Mouse (Mus musculus) R1 (cell line): ENCODE results near the gene Rp2.
"Not testable (repeated sequence)": the region's sequence is repeated elsewhere in the genome, so short reads cannot be mapped to it uniquely, and the experiment has no call there.

Experiments used
- DNase-seq: peaks from one replicate; pipeline ENCODE4 v3.0.0-alpha.2; 2018; ENCODE audit warnings: low read depth, low spot score

The Rp2 gene

DNA sequence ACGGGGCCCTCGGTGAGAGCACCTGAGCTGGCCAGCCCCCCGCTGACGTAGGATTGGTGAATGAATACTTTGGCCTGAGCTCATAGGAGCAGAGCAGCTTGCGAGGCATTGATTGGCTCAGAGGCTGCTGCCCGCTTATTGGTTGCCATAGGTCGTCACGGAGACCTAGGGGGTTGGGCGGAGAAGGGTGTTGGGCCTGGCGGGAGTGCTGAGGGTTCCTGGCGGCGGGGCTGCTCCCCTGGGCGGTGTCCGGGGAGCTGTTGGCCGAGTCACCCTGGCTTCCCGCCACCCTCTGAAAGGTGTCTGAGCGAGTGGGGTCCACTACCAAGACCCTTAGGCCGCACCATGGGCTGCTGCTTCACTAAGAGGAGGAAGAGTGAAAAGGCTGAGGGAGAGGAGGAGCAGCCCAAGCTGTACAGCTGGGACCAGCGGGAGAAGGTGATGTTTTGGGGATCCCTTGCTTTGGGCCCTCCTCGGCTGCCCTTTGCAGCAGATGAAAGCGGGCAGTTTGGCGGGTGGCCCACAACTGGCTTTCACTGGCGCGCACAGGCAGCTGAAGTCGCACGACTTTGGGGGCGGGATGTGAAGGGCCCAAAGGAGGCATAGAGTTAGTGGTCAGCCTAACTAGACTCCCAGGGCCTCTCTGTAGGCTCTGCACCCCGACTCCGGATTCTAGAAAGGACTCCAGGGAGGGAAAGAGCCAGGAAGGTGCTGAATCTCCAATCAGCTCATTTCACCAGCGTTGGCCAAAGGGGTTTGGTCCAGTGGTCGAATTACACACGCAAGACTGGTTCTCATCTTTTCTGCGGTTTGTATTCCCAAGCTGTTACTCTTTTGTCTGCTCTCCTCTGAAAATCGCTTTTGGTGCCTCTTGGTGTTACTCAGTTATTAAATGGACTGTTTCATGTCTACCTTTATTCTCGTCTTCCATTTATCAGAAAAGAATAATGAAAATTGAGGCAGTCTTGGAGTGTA is at the start of gene Rp2:
Rp2 (plus strand) TSS at position 91 of the 975 bp plus-strand sequence.
- DNase-seq, result peak; percentile 95

DNA sequence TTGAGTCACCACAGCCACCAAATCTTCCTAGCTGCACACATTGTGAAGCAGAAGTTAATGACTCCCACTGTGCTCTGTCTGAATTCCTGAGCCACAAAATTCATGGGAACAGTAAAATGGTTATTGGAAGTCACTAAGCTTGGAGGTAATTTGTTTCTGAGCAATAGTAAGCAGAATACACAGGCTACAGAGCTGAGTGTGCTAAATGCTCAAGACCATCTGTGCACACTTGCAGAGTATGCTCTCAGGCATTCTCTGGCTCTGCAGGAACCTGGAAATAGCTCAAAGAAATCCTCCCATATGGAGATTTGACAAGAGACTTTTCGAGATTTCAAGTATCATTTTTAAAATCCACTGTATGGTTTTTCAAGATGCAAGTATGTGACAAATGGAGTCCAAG is 31.5 kb upstream of the Rp2 start:
- no peak for DNase-seq

DNA sequence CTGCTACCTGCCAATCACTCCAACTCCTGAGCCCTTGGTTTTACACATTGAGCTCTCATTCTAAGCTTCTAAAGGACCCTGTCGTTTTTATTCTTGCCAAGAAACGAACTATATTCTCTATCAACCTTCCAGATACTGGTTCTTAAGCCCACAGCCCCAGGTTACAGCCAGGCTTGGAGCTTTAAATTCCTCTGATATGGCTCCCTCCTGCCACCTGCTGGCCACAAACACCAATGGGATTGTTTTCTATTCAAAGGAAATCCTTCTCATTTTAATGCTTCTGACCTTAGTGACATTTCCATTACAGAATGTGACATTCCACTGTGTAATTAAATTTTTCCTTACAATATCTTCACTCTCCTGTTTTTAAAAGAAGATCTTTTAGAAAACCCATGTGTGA is 28.6 kb upstream of the Rp2 start:
- peak; percentile 47 for DNase-seq

DNA sequence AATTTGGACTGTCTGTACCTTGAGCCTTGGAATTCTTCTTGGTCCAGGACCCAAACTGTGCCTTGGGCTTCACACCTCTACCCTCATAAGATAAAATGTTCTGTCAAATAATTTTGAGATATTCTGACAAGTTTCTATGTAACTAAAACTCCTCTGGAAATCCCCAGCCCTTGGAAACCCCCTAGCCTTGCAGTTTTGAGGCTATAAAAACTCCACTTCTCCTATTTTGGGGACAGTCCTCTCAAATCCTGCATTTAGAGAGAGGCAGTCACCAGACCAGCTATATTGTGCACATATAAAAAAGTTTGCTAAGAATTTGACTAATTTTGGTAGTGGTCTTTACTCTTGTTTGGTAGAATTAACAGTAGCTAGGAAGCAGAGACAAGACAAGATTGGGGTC is 19.3 kb upstream of the Rp2 start:
- DNase-seq, result no peak

DNA sequence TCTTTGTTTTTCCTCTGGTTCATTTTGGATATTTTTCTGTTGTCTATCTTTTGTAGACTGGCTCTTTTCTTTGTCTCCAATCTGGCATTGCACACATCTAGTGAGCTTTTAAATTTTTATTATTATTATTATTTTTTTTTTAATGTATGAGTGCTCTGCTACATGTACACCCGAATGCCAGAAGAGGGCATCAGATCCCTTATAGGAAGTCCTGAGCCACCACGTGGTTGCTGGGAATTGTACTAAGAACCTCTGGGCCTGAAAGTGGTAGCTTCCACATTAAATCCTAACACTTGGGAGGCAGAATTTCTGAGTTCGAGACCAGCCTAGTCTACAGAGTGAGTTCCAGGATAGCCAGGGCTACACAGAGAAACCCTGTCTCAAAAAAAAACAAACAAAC is 17.9 kb upstream of the Rp2 start:
- DNase-seq, result peak; percentile 73

DNA sequence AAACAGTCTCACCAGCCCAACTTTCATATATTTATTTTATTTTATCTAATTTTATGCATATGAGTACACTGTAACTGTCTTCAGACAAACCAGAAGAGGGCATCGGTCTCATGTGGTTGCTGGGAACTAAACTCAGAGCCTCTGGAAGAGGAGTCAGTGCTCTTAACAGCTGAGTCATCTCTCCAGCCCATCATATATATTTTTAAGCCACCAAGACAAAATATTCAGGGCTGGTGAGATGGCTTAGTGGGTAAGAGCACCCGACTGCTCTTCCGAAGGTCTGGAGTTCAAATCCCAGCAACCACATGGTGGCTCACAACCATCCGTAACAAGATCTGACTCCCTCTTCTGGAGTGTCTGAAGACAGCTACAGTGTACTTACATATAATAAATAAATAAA is 14.0 kb upstream of the Rp2 start:
- not testable (repeated sequence) for DNase-seq

- DNase-seq, result no peak
These were observed 9.0 kb upstream of the Rp2 start for GRCm38 (mm10) chrX:20355283-20355682.

GRCm38 (mm10) chrX:20356309-20356708 is 8.0 kb upstream of the Rp2 start:
- peak; percentile 91 for DNase-seq

DNA sequence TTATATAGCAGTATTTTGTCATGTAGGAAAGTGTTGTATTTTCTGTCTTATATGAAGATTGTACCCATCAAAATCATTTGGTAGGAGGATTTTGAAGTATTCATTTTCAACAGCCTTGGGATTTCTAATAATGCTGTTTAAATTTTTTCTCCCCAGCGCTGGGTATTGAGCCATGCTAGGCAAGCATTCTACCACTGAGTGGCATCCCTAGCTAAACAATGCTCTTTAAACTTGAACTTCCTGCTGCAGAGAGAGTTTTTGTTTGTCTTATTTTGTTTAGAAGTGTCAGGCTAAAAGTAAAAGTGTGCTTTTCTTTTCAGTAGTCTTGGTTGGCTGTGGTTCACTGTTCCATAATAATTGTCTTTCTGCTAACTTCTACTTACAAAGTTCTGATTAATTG is 1.8 kb downstream of the Rp2 start:
- DNase-seq, result no peak

DNA sequence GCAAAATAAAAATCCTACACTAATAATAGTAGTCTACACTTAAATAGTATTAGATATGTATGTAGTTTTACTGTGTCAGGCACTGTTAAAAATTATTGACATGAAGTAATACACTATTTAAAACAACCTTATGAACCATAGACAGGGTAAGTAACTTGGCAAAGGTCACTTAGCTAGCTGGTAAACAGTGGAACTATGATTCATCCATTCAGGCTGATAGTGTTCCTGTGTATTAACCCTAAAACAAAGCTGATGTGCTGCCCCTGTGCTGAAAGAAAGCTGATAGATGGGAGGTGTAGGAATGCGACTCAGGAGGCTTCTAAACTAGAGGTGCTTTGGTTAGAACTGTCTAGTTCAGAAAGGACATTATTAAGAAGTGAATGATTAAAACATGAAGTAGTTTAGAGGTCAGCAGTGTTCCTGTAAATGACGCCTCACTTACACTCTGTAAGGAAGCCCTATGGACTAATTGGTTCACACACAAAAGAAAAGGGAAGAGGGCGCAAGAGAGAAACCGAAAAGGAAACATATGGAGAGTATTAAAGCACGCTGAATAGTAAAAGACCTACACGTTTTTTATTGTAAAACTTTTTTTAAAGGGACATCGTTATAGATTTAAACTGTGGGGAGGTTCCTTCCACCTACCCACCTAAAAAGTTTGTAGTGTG is 15.2 kb downstream of the Rp2 start:
- no peak for DNase-seq

DNA sequence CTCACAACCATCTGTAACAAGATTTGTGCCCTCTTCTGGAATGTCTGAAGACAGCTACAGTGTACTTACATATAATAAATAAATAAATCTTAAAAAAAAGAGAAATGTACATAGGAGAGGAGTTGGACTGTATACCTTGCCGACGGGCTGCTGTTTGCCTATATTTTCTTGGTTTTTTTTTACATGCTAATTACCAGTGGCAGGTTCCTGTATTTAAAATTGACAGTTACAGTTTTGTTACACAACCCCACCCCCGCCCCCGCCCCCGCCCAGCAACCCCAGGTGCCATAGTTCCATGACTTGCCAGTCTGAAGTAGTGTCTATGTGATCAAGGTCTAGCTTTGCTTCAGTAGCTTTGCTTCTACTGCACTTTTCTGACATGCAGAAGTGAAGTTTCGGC is 18.0 kb downstream of the Rp2 start:
- DNase-seq, result no peak

- DNase-seq, result no peak
These were observed 22.7 kb downstream of the Rp2 start for GRCm38 (mm10) chrX:20387006-20387405.

GRCm38 (mm10) chrX:20391964-20392363 is 27.7 kb downstream of the Rp2 start:
- DNase-seq, result not testable (repeated sequence)

DNA sequence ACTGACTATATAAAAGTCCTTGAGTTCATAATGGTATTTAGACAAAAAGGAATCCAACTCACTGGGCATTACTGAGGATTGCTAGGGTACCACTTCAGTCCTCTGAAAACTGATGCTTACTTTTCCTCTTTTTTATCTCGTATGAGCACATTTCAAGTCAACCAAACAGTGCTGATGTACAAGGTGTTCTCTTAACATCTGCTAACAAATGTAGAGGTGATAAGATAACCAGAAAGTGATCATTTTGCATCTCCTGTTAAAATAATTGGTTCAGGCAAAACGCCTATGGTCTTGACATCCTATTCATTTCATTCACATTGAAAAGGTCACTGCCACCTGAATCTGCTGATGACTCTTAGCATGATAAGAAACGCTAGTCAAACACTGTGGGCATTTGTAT is 28.7 kb downstream of the Rp2 start:
- no peak for DNase-seq

DNA sequence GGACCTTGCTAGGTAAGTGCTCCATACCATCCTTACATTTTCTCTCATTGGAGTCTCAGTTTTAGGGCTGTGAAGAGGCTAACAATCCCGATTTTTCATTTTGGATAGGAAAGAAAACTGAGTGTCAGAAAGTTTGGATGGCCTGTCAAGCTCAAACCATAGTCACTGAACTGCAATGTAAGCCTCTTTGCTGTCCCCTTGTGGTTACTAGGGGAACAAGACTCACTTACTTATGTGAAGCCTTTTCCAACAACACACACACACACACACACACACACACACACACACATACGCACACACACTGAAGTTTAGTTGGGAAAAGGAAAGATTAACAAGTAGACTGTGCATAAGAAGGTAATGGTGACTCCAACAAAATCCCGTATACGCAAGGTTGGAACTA is 39.8 kb downstream of the Rp2 start:
- peak; percentile 61 for DNase-seq

DNA sequence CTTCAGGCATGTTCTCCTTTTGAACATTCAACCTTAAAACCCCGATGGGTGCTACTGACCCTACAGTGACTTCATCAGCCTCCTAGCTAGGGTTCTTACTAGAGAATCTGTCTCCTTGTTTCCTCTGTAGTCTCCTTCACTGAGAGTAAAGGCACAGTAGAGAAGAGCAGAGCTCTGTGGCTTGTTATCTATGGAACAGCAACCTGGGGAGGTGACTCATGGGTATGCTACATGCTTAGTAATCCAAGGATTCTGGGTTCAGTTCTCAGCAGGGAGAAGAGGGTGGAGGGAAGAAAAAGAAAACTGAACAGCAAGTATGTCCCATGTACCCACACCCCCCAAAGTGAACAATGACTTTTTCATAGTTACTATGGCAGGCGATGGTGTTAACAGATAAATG is 42.6 kb downstream of the Rp2 start:
- DNase-seq, result no peak

GRCm38 (mm10) chrX:20407676-20408075 is 43.4 kb downstream of the Rp2 start:
- no peak for DNase-seq

DNA sequence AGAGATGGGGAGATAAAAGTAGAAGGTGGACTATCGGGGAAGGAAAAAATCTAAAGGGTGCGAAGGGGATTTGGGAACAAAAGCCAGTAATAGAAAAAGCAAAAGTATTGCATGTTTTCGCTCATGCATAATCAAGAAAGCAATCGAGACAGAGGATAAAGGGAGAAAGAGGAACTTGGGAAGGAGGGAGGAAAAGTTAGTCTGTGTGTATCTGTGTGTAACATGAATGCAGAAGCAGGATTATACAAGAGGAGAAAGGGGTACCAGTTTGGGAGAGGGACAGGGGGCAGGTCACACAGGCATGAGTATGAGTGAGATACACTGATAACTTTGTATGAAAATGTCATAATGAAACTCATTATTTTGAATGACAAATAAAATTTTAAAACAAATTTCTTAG is 47.1 kb downstream of the Rp2 start:
- no peak for DNase-seq

GRCm38 (mm10) chrX:20412221-20412620 is 47.9 kb downstream of the Rp2 start:
- DNase-seq, result peak; percentile 74

DNA sequence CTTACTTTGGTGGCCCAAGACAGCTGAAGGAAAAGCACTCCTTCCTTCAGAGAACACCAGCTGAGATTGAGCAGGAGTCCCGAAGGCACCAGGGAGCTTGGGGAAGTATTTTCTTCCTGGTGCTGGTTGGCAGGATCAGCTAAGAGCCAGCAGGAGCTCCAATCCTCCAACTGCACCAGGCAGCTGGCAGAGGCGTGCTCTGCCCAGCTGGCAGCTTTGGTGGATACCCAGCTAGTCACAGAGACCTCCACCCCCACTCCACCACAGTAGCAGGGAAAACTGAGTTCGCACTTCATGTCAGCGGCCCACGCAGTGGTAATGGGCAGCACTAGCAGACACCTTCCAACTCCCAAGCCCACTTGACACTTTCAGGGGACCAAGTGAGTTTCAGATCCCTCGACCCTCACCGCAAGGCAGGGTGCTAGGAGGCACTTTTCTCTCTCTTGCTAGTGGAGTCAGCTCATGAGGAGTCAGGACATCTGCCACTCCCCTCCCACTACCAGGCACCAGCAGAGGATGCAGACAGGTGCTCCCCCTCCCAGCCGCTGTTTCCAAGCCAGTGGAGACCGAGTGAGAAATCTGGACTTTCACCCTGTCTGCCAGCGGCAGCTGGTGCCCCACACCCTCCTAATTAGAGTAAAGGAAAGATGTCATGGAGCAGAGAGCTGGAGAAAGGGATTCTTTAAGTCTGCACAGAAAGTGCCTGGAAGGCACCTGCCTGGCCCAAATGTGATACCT is 50.8 kb downstream of the Rp2 start:
- DNase-seq, result peak; percentile 18

- DNase-seq, result no peak
These were observed 54.2 kb downstream of the Rp2 start for GRCm38 (mm10) chrX:20418461-20418860.

GRCm38 (mm10) chrX:20419536-20419935 is 55.3 kb downstream of the Rp2 start:
- peak; percentile 62 for DNase-seq
